Mouse (Mus musculus): ENCODE results near the gene Dip2c. TPM values are rescaled to one million over a fixed set of nuclear protein-coding genes. Genes with fewer than 3 reads are reported as not detected.

The Dip2c gene
- polyA plus RNA-seq, 1 experiment from 2014 or later, result 3.5 TPM

DNA sequence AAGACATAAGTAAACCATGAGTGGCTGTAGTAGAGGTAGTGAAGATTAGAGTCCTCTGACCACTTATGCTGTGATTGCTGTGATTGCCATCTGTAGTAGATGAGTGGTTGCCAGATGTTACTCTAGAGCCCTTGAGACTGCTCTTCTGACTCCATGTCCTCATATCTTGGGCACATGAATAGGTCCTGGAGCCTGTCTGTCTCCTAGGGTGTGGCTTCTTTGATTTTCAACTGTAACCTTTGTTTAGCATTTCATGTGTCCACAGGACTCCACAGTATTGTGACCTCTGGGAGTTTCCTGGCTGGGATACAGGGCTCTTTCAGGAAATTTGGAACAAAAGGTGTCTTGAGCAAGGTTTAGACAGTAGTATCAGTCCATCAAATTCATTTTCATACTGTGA is 155.1 kb downstream of the Dip2c start:
- H3K27me3 ChIP-seq (replicated peaks; ENCODE audit: insufficient read depth, low read length), result no peaks in the 10 kb centered on the region
- H3K27ac ChIP-seq (ENCODE audit: low read length), result no peak overlapping the region
- H3K4me2 ChIP-seq (replicated peaks; ENCODE audit: low read depth, low read length), result no peak overlapping the region
- no peak for ATAC-seq
- no peaks in the 10 kb centered on the region for H3K4me1 ChIP-seq (ENCODE audit: insufficient read depth, low read depth, low read length)
- no peak for TF ChIP-seq EP300 (IDR thresholded peaks at IDR 0.05)
- no peak for TF ChIP-seq CTCF (IDR thresholded peaks at IDR 0.05)
- H3K9me3 ChIP-seq (ENCODE audit: low read length), result no peaks in the 10 kb centered on the region
- no peaks in the 10 kb centered on the region for H3K36me3 ChIP-seq (ENCODE audit: insufficient read depth, low read length)
- H3K4me3 ChIP-seq (ENCODE audit: low read depth, low read length), result no peak overlapping the region
- H3K9ac ChIP-seq (replicated peaks; ENCODE audit: low read depth), result no peak overlapping the region
- no peak for DNase-seq (ENCODE audit: low spot score)

DNA sequence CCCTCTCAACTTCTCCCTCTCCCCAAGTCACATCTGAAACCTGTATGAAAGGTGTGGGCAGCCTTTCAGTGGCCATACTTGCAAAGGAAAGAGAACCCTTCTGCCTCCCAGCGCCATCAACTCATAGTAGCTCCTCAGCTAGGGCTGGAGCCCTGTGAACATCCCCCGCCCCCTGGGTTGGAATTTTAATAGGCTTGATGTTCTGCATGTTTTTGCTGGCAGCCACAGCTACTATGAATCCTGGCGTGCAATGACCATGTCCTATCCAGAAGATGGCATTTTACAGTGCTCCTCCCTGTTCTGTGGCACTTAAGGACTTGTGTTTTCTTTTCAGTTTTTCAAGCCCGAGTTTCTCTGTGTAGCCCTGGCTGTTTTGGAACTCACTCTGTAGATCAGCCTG is 166.7 kb downstream of the Dip2c start:
- Histone ChIP-seq H3K4me2 (replicated peaks; ENCODE audit: low read depth, low read length) (no peak overlapping the region), H3K4me1 (ENCODE audit: insufficient read depth, low read depth, low read length) (no peaks in the 10 kb centered on the region), H3K4me3 (ENCODE audit: low read depth, low read length) (no peak overlapping the region), H3K9me3 (ENCODE audit: low read length) (no peaks in the 10 kb centered on the region), H3K9ac (replicated peaks; ENCODE audit: low read depth) (no peak overlapping the region), H3K36me3 (ENCODE audit: insufficient read depth, low read length) (no peaks in the 10 kb centered on the region), H3K27me3 (replicated peaks; ENCODE audit: insufficient read depth, low read length) (no peaks in the 10 kb centered on the region), H3K27ac (ENCODE audit: low read length) (no peak overlapping the region)
- ATAC-seq (no peak), DNase-seq (ENCODE audit: low spot score) (no peak)
- WGBS, result 85% methylated on average over 4 of the region's 4 CpGs
- TF ChIP-seq EP300 (IDR thresholded peaks at IDR 0.05), result no peak
- TF ChIP-seq CTCF (IDR thresholded peaks at IDR 0.05), result no peak

DNA sequence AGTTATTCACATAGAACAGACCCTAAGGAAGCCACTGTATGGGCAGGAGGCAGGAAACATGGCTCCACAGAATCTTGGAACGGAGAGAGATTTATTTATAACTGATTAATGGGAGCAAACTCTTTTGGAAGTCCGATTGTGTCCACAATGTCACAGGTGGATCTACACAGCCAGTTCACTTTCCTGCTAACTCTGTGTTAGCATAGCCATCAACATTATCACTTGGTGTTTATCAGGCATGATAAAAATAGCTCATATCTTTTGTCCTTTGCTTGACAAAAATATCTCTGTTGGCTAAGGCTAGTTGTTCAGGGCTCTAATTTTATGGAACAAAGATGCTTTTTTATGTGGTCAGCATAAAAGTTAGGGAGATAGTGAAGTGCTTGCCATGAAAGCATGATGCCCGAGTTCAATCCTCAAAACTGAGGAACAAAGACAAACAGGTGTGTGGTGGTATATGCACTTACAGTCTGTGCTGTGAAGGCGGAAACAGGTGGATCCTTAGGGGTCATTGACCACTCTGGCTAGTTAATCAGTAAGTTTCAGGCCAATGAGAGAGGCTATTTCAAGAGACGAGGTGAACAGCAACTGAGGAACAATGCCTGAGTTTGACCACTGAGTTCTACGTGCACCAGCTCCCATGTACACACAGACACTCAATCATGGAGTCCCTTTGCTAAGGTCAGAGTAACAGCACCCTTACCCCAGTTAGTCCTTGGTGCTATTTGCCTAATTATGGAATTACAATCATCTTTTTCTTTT is 169.4 kb downstream of the Dip2c start:
- no peaks in the 10 kb centered on the region for H3K9me3 ChIP-seq (ENCODE audit: low read length)
- H3K36me3 ChIP-seq (ENCODE audit: insufficient read depth, low read length), result no peaks in the 10 kb centered on the region
- no peak overlapping the region for H3K27ac ChIP-seq (ENCODE audit: low read length)
- H3K9ac ChIP-seq (replicated peaks; ENCODE audit: low read depth), result no peak overlapping the region
- WGBS, result 52% methylated on average over 6 of the region's 6 CpGs
- TF ChIP-seq EP300 (IDR thresholded peaks at IDR 0.05) (no peak), CTCF (IDR thresholded peaks at IDR 0.05) (no peak)
- H3K4me1 ChIP-seq (ENCODE audit: insufficient read depth, low read depth, low read length), result no peaks in the 10 kb centered on the region
- H3K4me3 ChIP-seq (ENCODE audit: low read depth, low read length), result no peak overlapping the region
- H3K27me3 ChIP-seq (replicated peaks; ENCODE audit: insufficient read depth, low read length), result no peaks in the 10 kb centered on the region
- ATAC-seq, result no peak
- DNase-seq (ENCODE audit: low spot score), result no peak
- no peak overlapping the region for H3K4me2 ChIP-seq (replicated peaks; ENCODE audit: low read depth, low read length)

DNA sequence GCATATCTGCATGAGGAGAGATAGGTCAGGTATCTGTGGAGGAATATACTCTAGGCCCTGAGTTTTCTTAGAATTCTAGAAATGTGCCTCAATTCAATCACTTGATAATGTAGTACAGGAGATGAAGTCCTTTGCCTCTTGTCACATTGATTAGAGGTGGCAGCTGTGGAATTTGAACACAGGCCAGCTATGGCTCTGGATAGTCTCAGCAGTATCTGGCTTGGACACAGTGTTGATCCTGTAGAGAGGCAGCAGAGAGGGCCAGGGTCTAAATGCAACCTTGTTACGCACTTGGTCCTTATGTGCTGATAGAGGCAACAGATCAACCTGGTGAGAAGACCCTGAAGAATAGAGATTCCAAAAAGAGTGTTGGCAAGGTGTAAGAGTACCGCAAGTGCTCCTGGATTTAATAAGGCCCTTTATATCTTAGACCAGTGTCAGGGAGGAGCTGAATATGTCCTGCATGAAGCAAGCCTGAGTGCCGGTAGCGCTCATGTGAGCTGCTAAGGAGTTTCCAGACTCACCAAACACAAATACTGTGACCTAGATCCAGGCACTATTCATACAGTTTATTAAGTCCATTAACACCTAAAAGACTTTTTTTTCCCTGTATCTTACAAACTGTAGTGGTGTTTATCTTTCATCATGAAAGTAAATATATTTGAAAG is 170.3 kb downstream of the Dip2c start:
- ATAC-seq (no peak), DNase-seq (ENCODE audit: low spot score) (no peak)
- TF ChIP-seq CTCF (IDR thresholded peaks at IDR 0.05), result no peak
- no peak overlapping the region for H3K4me3 ChIP-seq (ENCODE audit: low read depth, low read length)
- H3K9ac ChIP-seq (replicated peaks; ENCODE audit: low read depth), result no peak overlapping the region
- H3K27me3 ChIP-seq (replicated peaks; ENCODE audit: insufficient read depth, low read length), result no peaks in the 10 kb centered on the region
- no peaks in the 10 kb centered on the region for H3K4me1 ChIP-seq (ENCODE audit: insufficient read depth, low read depth, low read length)
- 89% methylated on average over 4 of the region's 4 CpGs for WGBS
- H3K27ac ChIP-seq (ENCODE audit: low read length), result no peak overlapping the region
- no peaks in the 10 kb centered on the region for H3K9me3 ChIP-seq (ENCODE audit: low read length)
- H3K4me2 ChIP-seq (replicated peaks; ENCODE audit: low read depth, low read length), result no peak overlapping the region
- no peaks in the 10 kb centered on the region for H3K36me3 ChIP-seq (ENCODE audit: insufficient read depth, low read length)

DNA sequence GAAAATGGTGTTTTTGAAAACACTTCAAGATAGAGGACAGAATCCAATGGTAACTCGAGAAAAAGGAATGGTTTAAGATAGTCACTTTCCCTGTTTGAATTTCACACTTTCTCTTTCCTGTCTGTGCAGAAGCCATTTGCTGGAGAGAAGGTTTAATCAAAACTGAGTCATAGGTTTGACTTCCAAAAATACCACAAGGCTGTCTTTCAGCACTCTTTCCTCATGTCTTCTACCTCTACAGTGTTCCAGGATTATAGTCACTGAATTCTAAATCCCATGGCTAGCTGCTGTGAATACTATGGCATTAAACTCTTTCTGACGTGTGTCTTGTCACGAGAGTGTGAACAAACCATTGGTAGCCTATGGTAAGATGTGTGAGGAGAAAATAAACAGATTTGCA is 173.9 kb downstream of the Dip2c start:
- DNase-seq (ENCODE audit: low spot score) (no peak), ATAC-seq (no peak)
- H3K36me3 ChIP-seq (ENCODE audit: insufficient read depth, low read length), result no peaks in the 10 kb centered on the region
- H3K4me3 ChIP-seq (ENCODE audit: low read depth, low read length), result no peak overlapping the region
- no peaks in the 10 kb centered on the region for H3K9me3 ChIP-seq (ENCODE audit: low read length)
- TF ChIP-seq EP300 (IDR thresholded peaks at IDR 0.05) (no peak), CTCF (IDR thresholded peaks at IDR 0.05) (no peak)
- no peaks in the 10 kb centered on the region for H3K4me1 ChIP-seq (ENCODE audit: insufficient read depth, low read depth, low read length)
- H3K27ac ChIP-seq (ENCODE audit: low read length), result no peak overlapping the region
- no peak overlapping the region for H3K9ac ChIP-seq (replicated peaks; ENCODE audit: low read depth)
- H3K27me3 ChIP-seq (replicated peaks; ENCODE audit: insufficient read depth, low read length), result no peaks in the 10 kb centered on the region
- WGBS, result 73% methylated on average over 3 of the region's 3 CpGs
- no peak overlapping the region for H3K4me2 ChIP-seq (replicated peaks; ENCODE audit: low read depth, low read length)

DNA sequence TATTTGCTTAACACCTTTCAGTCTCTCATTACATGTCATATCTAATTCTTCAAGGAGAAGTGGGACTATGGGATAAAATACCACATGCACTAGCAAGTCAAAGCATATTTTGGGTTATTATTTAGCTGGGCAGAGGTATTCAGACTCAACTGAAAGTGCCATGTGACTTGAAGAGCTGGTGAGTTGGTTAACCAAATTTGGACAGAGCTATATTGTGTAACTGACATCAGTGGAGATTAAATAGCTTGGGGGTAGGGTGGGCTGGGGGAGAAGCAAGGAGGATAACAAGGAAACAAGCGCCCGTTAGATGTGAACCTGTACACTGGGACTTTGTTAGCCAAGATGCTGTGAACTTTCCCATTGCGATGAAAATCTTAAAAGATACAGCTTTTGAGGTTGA is 175.6 kb downstream of the Dip2c start:
- no peak overlapping the region for H3K27ac ChIP-seq (ENCODE audit: low read length)
- no peak for TF ChIP-seq EP300 (IDR thresholded peaks at IDR 0.05)
- no peak for TF ChIP-seq CTCF (IDR thresholded peaks at IDR 0.05)
- H3K9me3 ChIP-seq (ENCODE audit: low read length), result no peaks in the 10 kb centered on the region
- no peak overlapping the region for H3K4me2 ChIP-seq (replicated peaks; ENCODE audit: low read depth, low read length)
- no peaks in the 10 kb centered on the region for H3K27me3 ChIP-seq (replicated peaks; ENCODE audit: insufficient read depth, low read length)
- H3K9ac ChIP-seq (replicated peaks; ENCODE audit: low read depth), result no peak overlapping the region
- H3K4me3 ChIP-seq (ENCODE audit: low read depth, low read length), result no peak overlapping the region
- no peaks in the 10 kb centered on the region for H3K36me3 ChIP-seq (ENCODE audit: insufficient read depth, low read length)
- DNase-seq (ENCODE audit: low spot score), result no peak
- H3K4me1 ChIP-seq (ENCODE audit: insufficient read depth, low read depth, low read length), result no peaks in the 10 kb centered on the region
- 75% methylated on average over 3 of the region's 3 CpGs for WGBS
- no peak for ATAC-seq
